Mouse (Mus musculus) forebrain, embryonic 14.5 days (tissue): ENCODE measurements around the gene Neurl1a. TPM values are rescaled to one million over a fixed set of nuclear protein-coding genes. Genes with fewer than 3 reads are reported as not detected.

Source experiments
- ATAC-seq: fragments of 200-750 bp; cut with Nextera tagmentation; 2 replicates; pipeline ENCODE4 v1.8.0; 2017; ENCODE audit warnings: mild to moderate bottlenecking, moderate library complexity
- DNase-seq: peaks from one replicate; pipeline ENCODE4 v3.0.0-alpha.2; 2015; ENCODE audit warnings: low spot score
- H3K27ac ChIP-seq: fragments of 300-500 bp; sonication (generic); 2 replicates; pipeline ENCODE4 v1.5.1; 2014; ENCODE audit warnings: low read depth, mild to moderate bottlenecking, control low read depth, low read length, moderate library complexity
- H3K27me3 ChIP-seq: fragments of 300-500 bp; sonication (generic); replicated peaks from 2 replicates; pipeline ENCODE4 v1.6.1; 2014; ENCODE audit warnings: low read length, control low read depth, mixed read lengths; ENCODE audit not compliant: control insufficient read depth, insufficient read depth
- H3K36me3 ChIP-seq: fragments of 300-500 bp; sonication (generic); 2 replicates; pipeline ENCODE4 v1.6.1; 2014; ENCODE audit warnings: low read length, control low read depth; ENCODE audit not compliant: control insufficient read depth, insufficient read depth
- H3K4me1 ChIP-seq: fragments of 300-500 bp; sonication (generic); 2 replicates; pipeline ENCODE4 v1.6.1; 2014; ENCODE audit warnings: antibody characterized with exemption, low read length, control low read depth; ENCODE audit not compliant: control insufficient read depth, insufficient read depth
- H3K4me2 ChIP-seq: fragments of 300-500 bp; sonication (generic); 2 replicates; pipeline ENCODE4 v1.6.1; 2014; ENCODE audit warnings: mild to moderate bottlenecking, control low read depth, low read length
- H3K4me3 ChIP-seq: fragments of 300-500 bp; sonication (generic); 2 replicates; pipeline ENCODE4 v1.5.1; 2014; ENCODE audit warnings: low read depth, low read length, control low read depth
- H3K9ac ChIP-seq: fragments of 300-500 bp; sonication (generic); 2 replicates; pipeline ENCODE4 v1.6.1; 2014; ENCODE audit warnings: mild to moderate bottlenecking, low read length, control low read depth, moderate library complexity
- H3K9me3 ChIP-seq: fragments of 300-500 bp; sonication (generic); replicated peaks from 2 replicates; pipeline ENCODE4 v1.6.1; 2016; ENCODE audit warnings: low read length, control low read depth, mixed read lengths; ENCODE audit not compliant: control insufficient read depth
- WGBS: fragments of 180-500 bp; shearing (Covaris S2); extraction: QIAGEN DNeasy Blood & Tissue Kit; methylation state at CpG from one replicate; pipeline ENCODE4 v1.1.7; 2014; 5-methylcytosine and 5-hydroxymethylcytosine counted together
- polyA plus RNA-seq: library from polyadenylated mRNA; unstranded; fragments of >200 nt; fragmentation: Nextera tagmentation; extraction: Ambion mirVana; gene quantifications from 2 replicates; pipeline ENCODE4 v1.2.1, GENCODE M21; 2014

Neurl1a gene
- polyA plus RNA-seq, 1 experiment from 2014 or later = 3.7 TPM

DNA sequence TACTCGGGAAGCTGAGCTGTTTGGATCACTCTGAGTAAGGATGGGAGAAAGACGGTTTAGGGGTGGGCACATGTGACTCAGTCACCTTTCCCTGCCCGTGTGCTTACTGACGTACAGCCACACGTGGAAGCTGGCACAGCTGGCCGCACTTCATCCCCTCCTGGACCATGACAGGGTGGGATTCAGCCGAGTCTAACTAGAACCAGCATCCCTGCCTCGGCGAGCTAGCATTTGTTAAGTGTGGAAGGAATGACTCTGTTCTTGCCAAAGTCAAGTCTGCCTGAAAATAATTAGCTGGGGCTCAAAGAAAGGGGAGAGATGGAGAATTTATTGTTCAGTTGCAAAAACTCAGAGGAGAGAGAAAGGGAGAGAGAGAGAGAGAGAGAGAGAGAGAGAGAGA lies 91.9 kb downstream of the Neurl1a start:
- Histone ChIP-seq H3K4me2 (no peak overlapping the region), H3K4me1 (no peaks in the 10 kb centered on the region), H3K9me3 (no peaks in the 10 kb centered on the region), H3K36me3 (peaks cover 43% of the 10 kb centered on the region), H3K4me3 (no peak overlapping the region), H3K9ac (no peak overlapping the region), H3K27me3 (no peaks in the 10 kb centered on the region), H3K27ac (no peak overlapping the region)
- ATAC-seq = no peak
- no peak for DNase-seq
- WGBS = 79% methylated on average over 9 of the region's 9 CpGs

DNA sequence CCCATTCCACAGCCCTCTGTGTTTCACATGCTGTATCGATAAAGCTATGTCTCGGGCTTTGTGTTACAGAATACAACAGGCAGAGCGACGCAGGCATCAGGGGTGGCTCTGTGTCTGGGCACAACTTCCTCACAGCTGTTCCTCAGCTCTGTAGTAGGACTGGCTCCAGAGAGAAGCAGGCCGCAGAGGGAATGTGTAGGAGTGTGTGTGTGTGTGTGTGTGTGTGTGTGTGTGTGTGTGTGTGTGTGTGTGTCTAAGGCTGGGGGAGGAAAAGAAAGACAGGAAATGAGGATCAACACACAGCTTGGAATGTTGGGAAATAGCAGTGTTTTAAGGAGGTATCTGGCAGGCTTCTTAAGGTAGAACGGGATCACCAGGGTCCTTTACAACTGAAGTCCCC lies 98.1 kb downstream of the Neurl1a start:
- Histone ChIP-seq H3K9ac (no peak overlapping the region), H3K4me2 (no peak overlapping the region), H3K4me1 (no peaks in the 10 kb centered on the region), H3K4me3 (no peak overlapping the region), H3K27me3 (no peaks in the 10 kb centered on the region), H3K27ac (no peak overlapping the region), H3K36me3 (peaks cover 12% of the 10 kb centered on the region; the same call in 1 of the 2 replicates), H3K9me3 (no peaks in the 10 kb centered on the region)
- DNase-seq = no peak
- WGBS = 75% methylated on average over 6 of the region's 6 CpGs
- ATAC-seq = no peak

- peak overlapping the region; percentile 60; the same call in 1 of the 2 replicates for H3K27ac ChIP-seq
- no peaks in the 10 kb centered on the region for H3K9me3 ChIP-seq
- no peak overlapping the region for H3K4me2 ChIP-seq
- no peak overlapping the region for H3K9ac ChIP-seq
- no peak for DNase-seq
- H3K4me3 ChIP-seq = no peak overlapping the region
- 87% methylated on average over 4 of the region's 4 CpGs for WGBS
- no peaks in the 10 kb centered on the region for H3K27me3 ChIP-seq
- H3K4me1 ChIP-seq = no peaks in the 10 kb centered on the region
- no peak for ATAC-seq
- H3K36me3 ChIP-seq = no peaks in the 10 kb centered on the region
These were observed 100.8 kb downstream of the Neurl1a start for GRCm38 (mm10) chr19:47279372-47279771.

- 86% methylated on average over 15 of the region's 15 CpGs for WGBS
- Histone ChIP-seq H3K4me3 (no peak overlapping the region), H3K27me3 (no peaks in the 10 kb centered on the region), H3K36me3 (peaks cover 4% of the 10 kb centered on the region; the same call in 1 of the 2 replicates), H3K4me1 (no peaks in the 10 kb centered on the region), H3K9ac (no peak overlapping the region), H3K27ac (peak overlapping the region; percentile 60; the same call in 1 of the 2 replicates), H3K4me2 (no peak overlapping the region), H3K9me3 (no peaks in the 10 kb centered on the region)
- DNase-seq (peak; percentile 79), ATAC-seq (peak; percentile 46; the same call in 1 of the 2 replicates)
These were observed 101.3 kb downstream of the Neurl1a start for GRCm38 (mm10) chr19:47279788-47280532.

DNA sequence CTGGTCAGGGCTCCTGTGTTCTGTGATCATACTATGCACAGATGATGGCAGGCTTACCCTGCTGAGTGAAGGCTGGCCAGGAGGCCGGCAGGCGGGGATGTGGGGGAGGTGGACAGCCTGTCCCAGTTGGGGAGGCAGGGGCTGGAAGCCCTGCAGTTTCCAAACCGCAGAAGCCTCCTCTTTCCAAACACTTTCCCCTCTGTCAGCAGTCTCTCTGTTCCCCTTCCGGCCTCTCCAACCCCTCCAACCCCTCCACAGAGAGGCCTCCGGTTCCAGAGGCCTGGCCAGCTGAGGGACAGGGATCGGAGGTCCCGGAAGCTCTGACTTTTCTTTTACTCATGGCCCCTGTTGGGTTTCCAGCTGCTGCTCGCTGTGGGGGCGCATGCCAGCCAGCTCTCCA lies 102.3 kb downstream of the Neurl1a start:
- H3K9ac ChIP-seq = no peak overlapping the region
- no peaks in the 10 kb centered on the region for H3K9me3 ChIP-seq
- no peak overlapping the region for H3K4me3 ChIP-seq
- no peaks in the 10 kb centered on the region for H3K27me3 ChIP-seq
- WGBS = 84% methylated on average over 9 of the region's 9 CpGs
- no peaks in the 10 kb centered on the region for H3K4me1 ChIP-seq
- H3K36me3 ChIP-seq = peaks cover 10% of the 10 kb centered on the region; the same call in 1 of the 2 replicates
- H3K27ac ChIP-seq = no peak overlapping the region
- no peak overlapping the region for H3K4me2 ChIP-seq
- DNase-seq = no peak
- no peak for ATAC-seq

DNA sequence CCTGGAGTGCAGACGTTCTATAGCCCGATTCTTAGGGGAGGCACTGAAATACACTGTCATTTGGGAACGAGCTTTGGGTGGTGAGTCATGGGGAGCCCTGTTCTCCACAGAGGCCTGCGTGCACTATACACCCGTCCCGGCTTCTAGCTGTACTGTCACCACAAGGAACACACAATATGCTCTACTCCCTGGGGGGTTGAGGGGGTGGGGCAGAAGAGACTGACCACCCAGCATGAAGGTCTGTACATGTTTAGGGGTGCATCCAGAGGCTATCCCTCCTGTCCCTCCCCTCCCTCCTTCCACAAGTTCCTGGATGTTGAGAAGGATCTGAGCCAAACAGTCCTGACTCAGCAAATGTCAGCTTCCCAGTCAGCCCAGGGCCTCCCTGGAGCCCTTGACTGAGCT lies 103.4 kb downstream of the Neurl1a start:
- Histone ChIP-seq H3K9ac (no peak overlapping the region), H3K27me3 (no peaks in the 10 kb centered on the region), H3K9me3 (no peaks in the 10 kb centered on the region), H3K36me3 (peaks cover 21% of the 10 kb centered on the region; the same call in 1 of the 2 replicates), H3K4me3 (no peak overlapping the region), H3K4me2 (no peak overlapping the region), H3K4me1 (no peaks in the 10 kb centered on the region), H3K27ac (no peak overlapping the region)
- DNase-seq (no peak), ATAC-seq (no peak)
- 75% methylated on average over 6 of the region's 6 CpGs for WGBS

DNA sequence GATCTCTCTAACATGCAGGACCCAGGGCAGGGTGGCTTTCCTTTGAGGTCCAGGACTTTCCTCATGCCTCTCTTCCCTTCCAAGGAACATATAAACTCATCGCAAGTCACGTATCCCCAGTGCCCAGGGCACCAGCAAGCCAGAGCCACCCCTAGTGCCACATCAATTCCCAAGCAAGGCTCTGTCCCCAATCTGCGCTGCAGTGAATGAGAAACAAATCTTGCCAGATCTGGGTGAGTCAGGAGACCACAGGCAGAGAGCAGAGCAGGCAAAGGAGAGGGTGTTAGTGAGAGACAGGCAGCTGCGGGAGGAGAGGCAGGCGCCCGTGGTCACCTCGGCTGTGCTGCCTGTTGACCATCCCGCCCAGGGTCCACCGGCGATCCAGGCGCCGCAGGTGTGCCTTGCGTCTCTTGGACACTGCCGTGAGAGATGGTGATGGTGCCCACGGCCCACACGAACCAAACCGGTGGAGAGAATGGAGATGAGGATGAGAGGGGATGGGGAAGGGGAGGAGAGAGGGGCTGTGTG lies 104.1 kb downstream of the Neurl1a start:
- 94% methylated on average over 17 of the region's 17 CpGs for WGBS

DNA sequence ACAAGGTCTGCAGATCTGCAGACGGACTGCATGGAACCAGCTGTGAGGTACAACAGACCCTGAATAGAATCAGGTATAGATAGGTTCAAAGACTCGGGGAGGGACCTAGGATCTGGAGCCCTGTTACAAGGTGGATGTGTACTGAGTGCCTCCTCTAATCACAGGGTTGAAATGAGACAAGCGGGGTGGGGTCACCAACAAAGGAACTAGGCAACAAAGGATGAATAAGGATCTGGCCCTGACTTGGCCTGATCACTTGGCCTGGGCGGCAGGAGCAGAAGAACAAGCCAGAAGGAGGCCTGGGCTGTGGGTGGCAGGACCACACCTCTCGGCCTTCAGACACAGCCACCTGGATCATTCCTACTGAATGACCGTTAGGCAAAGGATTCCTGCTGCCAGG lies 107.0 kb downstream of the Neurl1a start:
- ATAC-seq = no peak
- no peaks in the 10 kb centered on the region for H3K27me3 ChIP-seq
- no peak overlapping the region for H3K9ac ChIP-seq
- H3K4me3 ChIP-seq = no peak overlapping the region
- no peak overlapping the region for H3K27ac ChIP-seq
- no peak overlapping the region for H3K4me2 ChIP-seq
- peaks cover 21% of the 10 kb centered on the region; the same call in 1 of the 2 replicates for H3K36me3 ChIP-seq
- H3K9me3 ChIP-seq = no peaks in the 10 kb centered on the region
- DNase-seq = no peak
- 71% methylated on average over 6 of the region's 6 CpGs for WGBS
- no peaks in the 10 kb centered on the region for H3K4me1 ChIP-seq

More for the DNA sequence above, 104.1 kb downstream of the Neurl1a start:
- no peak for DNase-seq
- H3K9ac ChIP-seq = no peak overlapping the region
- no peaks in the 10 kb centered on the region for H3K4me1 ChIP-seq
- no peaks in the 10 kb centered on the region for H3K9me3 ChIP-seq
- no peak for ATAC-seq
- peaks cover 21% of the 10 kb centered on the region; the same call in 1 of the 2 replicates for H3K36me3 ChIP-seq
- no peak overlapping the region for H3K27ac ChIP-seq
- H3K27me3 ChIP-seq = no peaks in the 10 kb centered on the region
- no peak overlapping the region for H3K4me2 ChIP-seq
- H3K4me3 ChIP-seq = no peak overlapping the region

GRCm38 (mm10) chr19:47286886-47287450 lies 108.3 kb downstream of the Neurl1a start:
- Histone ChIP-seq H3K4me3 (no peak overlapping the region), H3K27me3 (no peaks in the 10 kb centered on the region), H3K9ac (no peak overlapping the region), H3K4me2 (no peak overlapping the region), H3K4me1 (0 out of 2 replicates have a peak, but pooled peaks cover 5% of the 10 kb centered on the region), H3K27ac (no peak overlapping the region), H3K9me3 (no peaks in the 10 kb centered on the region), H3K36me3 (peaks cover 21% of the 10 kb centered on the region; the same call in 1 of the 2 replicates)
- DNase-seq (no peak), ATAC-seq (no peak)
- WGBS = 85% methylated on average over 17 of the region's 17 CpGs
